Mouse (Mus musculus) embryo, embryonic 11.5 days (tissue): Measurements from ENCODE around the gene Ablim2.
A peak's percentile ranks its signal among the peaks of the same experiment; 100 is the strongest.

Experiments used
- DNase-seq: peaks from one replicate; pipeline ENCODE4 v3.0.0-alpha.2; 2012; ENCODE audit warnings: low read depth, low spot score

The Ablim2 gene

GRCm38 (mm10) chr5:35739536-35740278 lies 18.0 kb upstream of the Ablim2 start, which contains the start of gene Sh3tc1:
Gene Sh3tc1 (minus strand): TSS chr5:35739987.
- no peak for DNase-seq

- DNase-seq: no peak
Observed at GRCm38 (mm10) chr5:35740716-35741115, 17.0 kb upstream of the Ablim2 start.

GRCm38 (mm10) chr5:35741225-35741820 lies 16.4 kb upstream of the Ablim2 start:
- no peak for DNase-seq

GRCm38 (mm10) chr5:35743238-35743951 lies 14.3 kb upstream of the Ablim2 start:
- DNase-seq: no peak

GRCm38 (mm10) chr5:35743990-35744722 lies 13.5 kb upstream of the Ablim2 start:
- DNase-seq: no peak

- no peak for DNase-seq
Observed at GRCm38 (mm10) chr5:35745406-35745805, 12.3 kb upstream of the Ablim2 start.

- peak; percentile 35 for DNase-seq
Observed at GRCm38 (mm10) chr5:35746910-35747309, 10.8 kb upstream of the Ablim2 start.

- no peak for DNase-seq
Observed at GRCm38 (mm10) chr5:35749416-35749815, 8.3 kb upstream of the Ablim2 start.

GRCm38 (mm10) chr5:35750026-35750425 lies 7.7 kb upstream of the Ablim2 start:
- no peak for DNase-seq

GRCm38 (mm10) chr5:35751016-35751415 lies 6.7 kb upstream of the Ablim2 start:
- no peak for DNase-seq

- DNase-seq: peak; percentile 47
Observed at GRCm38 (mm10) chr5:35755131-35755733, 2.4 kb upstream of the Ablim2 start.

- no peak for DNase-seq
Observed at GRCm38 (mm10) chr5:35756020-35756419, 1.7 kb upstream of the Ablim2 start.

GRCm38 (mm10) chr5:35756997-35757638 lies 562 bp upstream of the Ablim2 start:
- no peak for DNase-seq

- no peak for DNase-seq
Observed at GRCm38 (mm10) chr5:35758081-35759053, 687 bp downstream of the Ablim2 start.

- DNase-seq: no peak
Observed at GRCm38 (mm10) chr5:35761323-35761722, 3.6 kb downstream of the Ablim2 start.

GRCm38 (mm10) chr5:35762388-35762787 lies 4.7 kb downstream of the Ablim2 start:
- no peak for DNase-seq

- DNase-seq: no peak
Observed at GRCm38 (mm10) chr5:35762850-35763249, 5.2 kb downstream of the Ablim2 start.

- DNase-seq: no peak
Observed at GRCm38 (mm10) chr5:35765909-35766308, 8.2 kb downstream of the Ablim2 start.

GRCm38 (mm10) chr5:35768525-35768924 lies 10.8 kb downstream of the Ablim2 start:
- no peak for DNase-seq

GRCm38 (mm10) chr5:35768997-35769396 lies 11.3 kb downstream of the Ablim2 start:
- DNase-seq: no peak
